ENCODE assay signal across 8 mouse cellular contexts in genomic region chr12:111738754-111739153, GRCm38 (mm10). TPM values are rescaled to one million over a fixed set of nuclear protein-coding genes. Genes with fewer than 3 reads are reported as not detected.
A peak's percentile ranks its signal among the peaks of the same experiment; 100 is the strongest.
DNase-seq lines count a peak whose midpoint lies in the region; ATAC-seq and TF ChIP-seq lines count a peak whose summit lies in the region.
"Had no signal": no experiment of that assay in that cellular context is flagged by ENCODE, and none has a peak within 500 bp of the region (broad histone marks: within the 10 kb centered on the region; RNA-seq: fewer than 3 reads in every experiment).

No protein-coding gene starts in this region.

- TF ChIP-seq POLR2A in cortical plate, adult 2 months (IDR thresholded peaks at IDR 0.05; ENCODE audit: extremely low read depth, insufficient read depth, low read length) = no peak

- no peak overlapping the region for H3K4me2 ChIP-seq in neural tube, embryonic 15.5 days
- no peak overlapping the region for H3K4me2 ChIP-seq in stomach, postnatal 0 days (replicated peaks; ENCODE audit: low read depth)
- H3K4me2 ChIP-seq: limb, embryonic 15.5 days had no signal

- H3K9ac ChIP-seq in neural tube, embryonic 15.5 days (replicated peaks) = no peak overlapping the region
- no peak overlapping the region for H3K9ac ChIP-seq in stomach, postnatal 0 days (ENCODE audit: low read length)
- H3K9ac ChIP-seq: limb, embryonic 15.5 days had no signal

- peak; percentile 65 for DNase-seq in neural tube, embryonic 10.5 days (ENCODE audit: extremely low spot score, low spot score)
- DNase-seq in adrenal gland, adult 2 months = peak; percentile 71
- peak; percentile 84 for DNase-seq in kidney, adult 9 months
- DNase-seq in lung, postnatal 10 days = peak; percentile 80
- DNase-seq in stomach, postnatal 0 days (ENCODE audit: low spot score) = peak; percentile 39

- no peaks in the 10 kb centered on the region for H3K9me3 ChIP-seq in neural tube, embryonic 15.5 days (replicated peaks)
- no peaks in the 10 kb centered on the region for H3K9me3 ChIP-seq in stomach, postnatal 0 days (ENCODE audit: control insufficient read depth, low read length)
- H3K9me3 ChIP-seq: limb, embryonic 15.5 days had no signal

- H3K4me3 ChIP-seq in neural tube, embryonic 15.5 days (replicated peaks) = no peak overlapping the region
- no peak overlapping the region for H3K4me3 ChIP-seq in cortical plate, adult 2 months (ENCODE audit: insufficient read depth, low read length)
- no peak overlapping the region for H3K4me3 ChIP-seq in stomach, postnatal 0 days (ENCODE audit: low read depth, low read length)
- H3K4me3 ChIP-seq: limb, embryonic 15.5 days had no signal

- H3K27me3 ChIP-seq in neural tube, embryonic 15.5 days (replicated peaks) = no peaks in the 10 kb centered on the region
- H3K27me3 ChIP-seq in stomach, postnatal 0 days (ENCODE audit: control insufficient read depth, insufficient read depth, low read length) = no peaks in the 10 kb centered on the region
- H3K27me3 ChIP-seq: limb, embryonic 15.5 days had no signal

- no peak overlapping the region for H3K27ac ChIP-seq in neural tube, embryonic 15.5 days (replicated peaks)
- no peak overlapping the region for H3K27ac ChIP-seq in cortical plate, adult 2 months (ENCODE audit: insufficient read depth, low read length)
- no peak overlapping the region for H3K27ac ChIP-seq in stomach, postnatal 0 days (replicated peaks)
- H3K27ac ChIP-seq: limb, embryonic 15.5 days had no signal

- peak; percentile 74 for TF ChIP-seq CTCF in cortical plate, adult 2 months (IDR thresholded peaks at IDR 0.05; ENCODE audit: extremely low read depth, insufficient read depth, low read length)
- peak; percentile 77 for TF ChIP-seq CTCF in stomach, postnatal 0 days (IDR thresholded peaks at IDR 0.05; ENCODE audit: low read depth)

- peaks cover 5% of the 10 kb centered on the region; the same call in 1 of the 2 replicates for H3K4me1 ChIP-seq in neural tube, embryonic 15.5 days
- no peaks in the 10 kb centered on the region for H3K4me1 ChIP-seq in cortical plate, adult 2 months (ENCODE audit: control insufficient read depth, insufficient read depth, low read length)
- no peaks in the 10 kb centered on the region for H3K4me1 ChIP-seq in stomach, postnatal 0 days (replicated peaks; ENCODE audit: control insufficient read depth, insufficient read depth)
- H3K4me1 ChIP-seq: limb, embryonic 15.5 days had no signal

- no peak for ATAC-seq in neural tube, embryonic 15.5 days (ENCODE audit: low FRiP score)
- ATAC-seq in stomach, postnatal 0 days (ENCODE audit: low FRiP score, low TSS enrichment) = no peak

- no peak for TF ChIP-seq EP300 in stomach, postnatal 0 days (optimal IDR thresholded peaks at IDR 0.05)

- H3K36me3 ChIP-seq in neural tube, embryonic 15.5 days = no peaks in the 10 kb centered on the region
- H3K36me3 ChIP-seq in stomach, postnatal 0 days (ENCODE audit: control insufficient read depth, insufficient read depth, low read length) = no peaks in the 10 kb centered on the region
- H3K36me3 ChIP-seq: limb, embryonic 15.5 days had no signal

- 14% methylated on average over 3 of the region's 3 CpGs for WGBS in neural tube, embryonic 15.5 days
- WGBS in stomach, postnatal 0 days = 15% methylated on average over 3 of the region's 3 CpGs

RNA-seq across cellular contexts. Expression of gene Klc1, which starts 19.9 kb away (rescaled TPM):
- polyA plus RNA-seq in neural tube, embryonic 15.5 days (2015; fragmentation: Nextera tagmentation; extraction: Ambion mirVana) = 504 and 568 TPM in 2 replicates
- 100 to 1,000 TPM in 1 of 2 experiments, 10 to 100 TPM in 1; 87.7 to 107 TPM for total RNA-seq in adrenal gland, adult 2 months (2021)
- polyA plus RNA-seq in adrenal gland, adult 2 months (2012; rRNA removed) = 61.6 and 71.6 TPM in 2 replicates
- 790 and 835 TPM in 2 replicates for polyA plus RNA-seq in cortical plate, adult 2 months (2012; rRNA removed)
- polyA plus RNA-seq in stomach, postnatal 0 days (2015; fragmentation: Nextera tagmentation; extraction: Ambion mirVana) = 55.7 and 56.7 TPM in 2 replicates

RNA-seq across cellular contexts. Expression of gene Apopt1, which starts 25.7 kb away (rescaled TPM):
- polyA plus RNA-seq in neural tube, embryonic 15.5 days (2015; fragmentation: Nextera tagmentation; extraction: Ambion mirVana) = 58.5 and 58.8 TPM in 2 replicates
- 10 to 100 TPM; 67.7 to 70.0 TPM for total RNA-seq in adrenal gland, adult 2 months (2021)
- polyA plus RNA-seq in adrenal gland, adult 2 months (2012; rRNA removed) = 191 and 279 TPM in 2 replicates
- 48.4 and 52.6 TPM in 2 replicates for polyA plus RNA-seq in cortical plate, adult 2 months (2012; rRNA removed)
- polyA plus RNA-seq in stomach, postnatal 0 days (2015; fragmentation: Nextera tagmentation; extraction: Ambion mirVana) = 41.8 and 42.8 TPM in 2 replicates

RNA-seq across cellular contexts. Expression of gene Bag5, which starts 25.7 kb away (rescaled TPM):
- 61.5 and 65.2 TPM in 2 replicates for polyA plus RNA-seq in neural tube, embryonic 15.5 days (2015; fragmentation: Nextera tagmentation; extraction: Ambion mirVana)
- 10 to 100 TPM; 32.5 to 37.7 TPM for total RNA-seq in adrenal gland, adult 2 months (2021)
- 8.0 and 12.0 TPM in 2 replicates for polyA plus RNA-seq in adrenal gland, adult 2 months (2012; rRNA removed)
- polyA plus RNA-seq in cortical plate, adult 2 months (2012; rRNA removed) = 49.6 and 51.0 TPM in 2 replicates
- 34.9 and 36.9 TPM in 2 replicates for polyA plus RNA-seq in stomach, postnatal 0 days (2015; fragmentation: Nextera tagmentation; extraction: Ambion mirVana)
